Mouse (Mus musculus) mouse embryonic stem cell (cell line): ENCODE results near the gene Gimap1.

Experiments used
- in situ Hi-C, 2 experiments: fragments of 300-500 bp; cut with MboI; formaldehyde crosslinking; loops; 1 replicate in 1 of 2; 3 replicates in 1 of 2; pipeline ENCODE4 v1.14.3; 2019 to 2020; ENCODE audit warnings: low sequenced_read_pairs in 2 of 2, low pct_unique_long_range_greater_than_20kb in 1 of 2, mixed read lengths in 1 of 2; ENCODE audit not compliant: unreplicated experiment in 1 of 2

Gimap1 gene

DNA sequence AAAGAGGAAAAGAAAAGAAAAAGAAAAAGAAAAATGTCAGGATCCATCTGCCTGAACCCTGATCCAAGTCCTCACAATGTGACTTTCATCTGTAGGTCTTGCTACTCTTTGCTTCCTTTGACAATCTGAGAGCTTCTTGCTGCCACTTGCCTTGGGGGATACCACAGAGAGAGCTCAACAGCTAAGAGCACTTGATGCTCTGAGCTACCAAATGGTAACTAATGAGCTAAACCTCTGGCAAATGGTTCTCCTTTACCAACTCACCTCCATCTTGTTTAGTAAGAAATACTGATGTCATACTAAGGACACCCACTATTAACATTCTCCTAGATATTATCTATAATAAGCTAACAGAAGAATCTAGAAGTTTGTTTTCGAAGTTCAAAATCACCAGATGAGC is 5.2 kb upstream of the Gimap1 start:
- in situ Hi-C loops = no loop called here

DNA sequence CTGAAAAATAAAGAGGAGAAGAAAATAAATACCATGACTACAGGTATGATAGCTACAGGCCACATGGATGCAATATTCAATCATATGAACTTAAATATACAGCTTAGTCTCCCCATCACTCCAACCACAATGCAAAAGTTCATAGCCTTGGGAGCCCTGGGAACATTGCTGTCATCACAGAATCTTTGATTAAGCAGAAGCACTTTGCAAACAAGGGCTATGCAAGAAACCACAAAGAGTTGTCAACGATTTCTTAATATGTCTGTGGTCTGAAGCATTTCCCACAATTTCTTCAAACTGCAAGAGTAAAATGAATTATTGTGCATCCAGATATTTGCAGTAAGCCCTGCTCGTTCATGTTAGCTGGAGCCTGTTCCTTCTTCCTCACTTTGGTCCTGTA is 1.8 kb upstream of the Gimap1 start:
- in situ Hi-C loops = no loop called here

DNA sequence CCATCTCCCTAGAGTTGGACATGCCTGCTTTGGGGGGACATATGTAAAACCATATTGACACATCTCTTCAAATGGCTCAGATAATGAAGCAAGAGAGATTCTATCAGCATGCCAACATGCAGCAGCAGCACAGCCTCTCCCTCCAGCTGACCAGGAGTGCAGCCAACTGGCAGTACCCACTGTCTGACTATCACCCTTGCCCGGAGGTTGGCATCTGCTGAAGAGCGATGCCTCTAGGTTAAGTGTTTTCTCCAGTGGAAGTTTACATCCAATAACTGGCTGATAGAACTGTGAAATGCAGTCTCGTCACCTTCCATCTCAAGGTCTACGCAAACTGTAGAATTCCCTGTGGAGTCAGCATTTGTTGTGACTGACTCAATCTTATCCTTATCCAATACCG is 1.2 kb upstream of the Gimap1 start:
- in situ Hi-C loops = no loop called here

DNA sequence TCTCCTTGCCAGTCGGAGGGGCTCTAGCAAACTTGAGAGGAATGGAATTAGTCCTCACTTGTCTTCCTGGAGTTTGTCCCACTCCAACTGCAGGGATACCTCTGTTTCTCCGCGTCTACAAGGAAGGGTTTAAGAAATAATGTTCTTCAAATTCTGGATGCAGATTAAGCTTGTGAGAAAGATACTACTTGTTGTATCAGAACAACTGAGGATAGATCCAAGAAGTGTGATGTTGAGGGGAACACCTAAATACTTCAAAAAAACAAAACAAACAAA is 864 bp downstream of the Gimap1 start:
- in situ Hi-C loops = no loop called here

DNA sequence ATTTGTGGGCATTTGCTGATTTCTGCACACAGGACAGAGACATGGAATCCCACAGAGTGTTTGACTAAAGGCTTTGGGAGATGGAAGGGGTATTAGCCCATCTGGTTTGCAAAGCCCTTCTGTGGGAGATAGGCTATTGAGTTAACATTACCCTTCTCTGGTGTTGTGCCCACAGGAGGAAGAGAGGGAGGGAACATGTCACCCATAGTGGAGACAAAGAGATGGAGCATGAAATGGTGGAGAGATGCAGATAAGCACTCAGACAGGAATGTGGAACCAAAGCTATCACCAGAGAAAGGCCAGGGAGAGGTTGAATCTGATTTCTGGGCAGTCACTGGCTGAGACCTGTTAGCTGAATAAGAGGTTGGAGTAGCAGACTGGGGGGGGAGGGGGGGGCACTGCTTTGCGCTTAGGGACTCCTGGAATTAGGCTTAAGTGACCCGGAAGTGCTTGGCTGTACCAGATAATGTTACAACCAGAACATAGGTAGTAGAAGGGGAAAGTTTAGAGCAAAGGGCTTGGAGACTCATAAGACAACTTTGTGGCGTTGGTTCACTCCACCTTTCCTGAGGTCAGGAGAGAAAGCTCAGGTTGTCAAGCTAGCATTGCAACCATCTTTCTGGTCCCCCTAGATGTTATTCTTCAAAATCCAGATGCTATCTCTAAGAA is 1.8 kb downstream of the Gimap1 start:
- in situ Hi-C loops = no loop called here

DNA sequence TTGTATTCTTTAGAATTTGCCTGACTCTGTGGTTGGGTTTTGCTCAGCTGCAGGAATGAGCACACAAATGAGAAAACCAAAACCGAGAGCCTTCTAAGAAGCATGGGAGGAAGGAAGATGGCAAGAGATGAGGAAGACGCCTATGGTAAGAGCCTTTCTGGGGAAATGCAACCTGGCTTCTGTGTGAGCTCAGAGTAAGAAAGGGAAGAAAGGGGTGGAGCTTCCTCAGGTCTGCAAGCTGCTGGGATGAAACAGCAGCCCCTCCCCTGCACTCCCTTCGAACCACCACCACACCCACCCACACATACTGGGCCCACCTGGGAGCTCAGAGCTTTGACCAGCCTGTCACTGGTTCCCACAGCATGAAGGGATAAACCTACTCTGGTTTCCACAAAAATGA is 2.4 kb downstream of the Gimap1 start:
- in situ Hi-C loops = no loop called here

DNA sequence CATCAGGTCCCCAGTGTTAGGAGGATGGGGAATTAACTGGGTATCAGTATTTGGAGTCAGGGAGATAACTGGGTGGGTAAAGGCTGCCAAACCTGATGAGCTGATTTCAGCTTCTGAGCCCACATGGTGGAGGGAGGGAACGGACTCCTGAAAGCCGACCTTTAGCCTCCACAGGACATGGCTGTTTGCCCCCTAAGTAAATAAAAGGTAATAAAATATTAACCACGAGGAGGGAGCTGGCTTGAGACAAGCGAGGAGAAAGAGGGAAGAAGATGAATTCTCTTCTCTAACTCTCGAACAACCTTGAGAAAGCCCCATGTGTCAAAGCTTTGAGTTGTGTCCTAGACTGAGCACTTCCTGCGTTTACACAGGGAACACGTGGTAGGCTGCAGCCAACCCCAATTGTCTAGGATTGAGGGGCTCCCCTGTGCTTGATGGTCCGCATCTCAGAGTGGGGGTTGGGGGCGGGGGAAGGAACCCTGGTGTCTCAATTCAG is 2.9 kb downstream of the Gimap1 start:
- in situ Hi-C loops = no loop called here

DNA sequence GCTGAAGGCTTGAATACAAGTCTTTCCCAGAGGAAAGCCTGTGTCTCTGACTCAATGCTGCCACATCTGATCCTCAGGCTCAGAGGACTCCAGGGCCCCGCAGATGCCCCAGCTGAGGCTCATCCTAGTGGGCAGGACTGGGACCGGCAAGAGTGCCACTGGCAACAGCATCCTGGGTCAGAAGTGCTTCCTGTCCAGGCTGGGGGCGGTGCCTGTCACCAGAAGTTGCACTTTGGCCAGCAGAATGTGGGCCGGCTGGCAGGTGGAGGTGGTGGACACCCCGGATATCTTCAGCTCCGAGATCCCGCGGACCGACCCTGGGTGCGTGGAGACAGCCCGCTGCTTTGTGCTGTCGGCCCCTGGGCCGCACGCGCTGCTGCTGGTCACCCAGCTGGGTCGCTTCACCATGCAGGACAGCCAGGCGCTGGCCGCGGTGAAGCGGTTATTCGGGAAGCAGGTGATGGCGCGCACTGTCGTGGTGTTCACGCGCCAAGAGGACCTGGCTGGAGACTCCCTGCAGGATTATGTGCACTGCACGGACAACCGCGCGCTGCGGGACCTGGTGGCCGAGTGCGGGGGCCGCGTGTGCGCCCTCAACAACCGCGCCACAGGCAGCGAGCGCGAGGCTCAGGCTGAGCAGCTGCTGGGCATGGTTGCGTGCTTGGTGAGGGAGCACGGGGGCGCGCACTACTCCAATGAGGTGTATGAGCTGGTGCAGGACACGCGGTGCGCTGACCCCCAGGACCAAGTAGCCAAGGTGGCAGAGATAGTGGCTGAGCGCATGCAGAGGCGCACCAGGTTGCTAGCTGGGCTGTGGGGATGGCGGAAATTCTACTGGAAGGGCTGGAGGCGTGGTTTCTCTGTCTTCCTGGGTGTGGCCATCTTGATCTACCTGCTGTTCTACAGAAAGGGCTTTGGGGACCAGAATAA is 3.8 kb downstream of the Gimap1 start:
- in situ Hi-C loops = no loop called here

DNA sequence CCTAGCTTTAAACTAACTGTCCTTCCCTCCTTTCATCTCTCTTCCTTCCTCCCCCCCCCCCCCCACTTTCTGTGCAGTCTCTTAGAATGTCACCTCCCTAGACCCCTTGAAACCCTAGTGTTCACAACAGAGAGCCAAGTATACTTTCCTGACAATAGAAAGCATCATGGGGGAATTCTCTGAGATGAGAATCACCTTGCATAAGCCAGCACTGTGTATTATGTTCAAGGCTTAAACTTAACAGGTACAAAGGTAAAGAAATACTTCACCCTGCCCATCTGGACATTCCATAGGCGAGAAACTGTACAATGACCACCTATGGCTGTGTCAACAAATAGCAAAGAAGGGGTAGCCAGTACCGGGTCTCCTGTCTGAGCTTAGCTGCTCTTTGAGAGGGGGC is 6.6 kb downstream of the Gimap1 start:
- in situ Hi-C loops = no loop called here

DNA sequence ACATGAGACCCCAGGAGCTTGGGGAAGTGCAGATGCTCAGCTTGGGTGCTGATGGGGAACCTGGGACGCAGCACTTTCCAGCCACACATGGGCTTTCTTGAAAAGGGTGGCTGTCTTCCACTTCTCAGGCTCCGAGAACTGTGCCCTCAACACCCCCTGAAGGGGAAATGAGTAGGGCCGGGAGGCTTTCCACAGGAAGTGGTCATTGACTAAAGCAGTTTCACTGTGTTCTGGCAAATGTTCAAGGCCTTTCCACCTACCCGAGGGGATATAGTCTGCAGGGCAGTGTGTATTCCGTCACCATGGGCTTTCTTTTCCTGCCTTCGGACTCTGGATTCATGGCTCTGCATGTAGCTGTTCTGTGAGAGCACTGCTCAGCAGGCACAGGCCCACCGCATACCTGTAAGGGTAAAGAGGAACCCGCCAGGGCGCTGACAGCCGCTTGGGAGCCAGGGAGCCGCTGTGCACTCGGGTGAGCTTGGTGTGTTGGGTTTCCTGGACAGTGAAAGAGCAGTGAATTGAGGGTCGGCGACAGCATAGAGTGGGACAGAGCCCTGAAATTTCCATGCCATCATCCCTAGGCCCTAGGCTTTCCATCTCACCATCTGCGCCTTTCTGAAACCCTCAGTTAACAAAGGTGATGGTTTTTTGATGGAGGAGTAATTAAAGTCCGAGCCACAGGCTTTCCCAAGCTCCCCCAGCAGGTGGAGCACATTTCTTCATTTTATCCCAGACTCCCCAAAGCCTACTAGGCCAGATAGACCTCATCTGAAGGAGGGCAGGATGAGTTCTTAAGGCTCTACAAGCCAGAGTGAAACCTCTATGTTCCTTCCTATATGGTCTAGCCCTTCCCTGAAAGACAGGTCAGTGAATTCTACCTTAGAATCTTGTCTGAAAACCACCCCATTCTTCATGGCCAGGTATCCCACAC is 7.4 kb downstream of the Gimap1 start, which contains the start of gene Gimap5:
Gimap5 (plus strand) TSS at position 239 of the 931 bp plus-strand sequence.
- in situ Hi-C loops = no loop called here

DNA sequence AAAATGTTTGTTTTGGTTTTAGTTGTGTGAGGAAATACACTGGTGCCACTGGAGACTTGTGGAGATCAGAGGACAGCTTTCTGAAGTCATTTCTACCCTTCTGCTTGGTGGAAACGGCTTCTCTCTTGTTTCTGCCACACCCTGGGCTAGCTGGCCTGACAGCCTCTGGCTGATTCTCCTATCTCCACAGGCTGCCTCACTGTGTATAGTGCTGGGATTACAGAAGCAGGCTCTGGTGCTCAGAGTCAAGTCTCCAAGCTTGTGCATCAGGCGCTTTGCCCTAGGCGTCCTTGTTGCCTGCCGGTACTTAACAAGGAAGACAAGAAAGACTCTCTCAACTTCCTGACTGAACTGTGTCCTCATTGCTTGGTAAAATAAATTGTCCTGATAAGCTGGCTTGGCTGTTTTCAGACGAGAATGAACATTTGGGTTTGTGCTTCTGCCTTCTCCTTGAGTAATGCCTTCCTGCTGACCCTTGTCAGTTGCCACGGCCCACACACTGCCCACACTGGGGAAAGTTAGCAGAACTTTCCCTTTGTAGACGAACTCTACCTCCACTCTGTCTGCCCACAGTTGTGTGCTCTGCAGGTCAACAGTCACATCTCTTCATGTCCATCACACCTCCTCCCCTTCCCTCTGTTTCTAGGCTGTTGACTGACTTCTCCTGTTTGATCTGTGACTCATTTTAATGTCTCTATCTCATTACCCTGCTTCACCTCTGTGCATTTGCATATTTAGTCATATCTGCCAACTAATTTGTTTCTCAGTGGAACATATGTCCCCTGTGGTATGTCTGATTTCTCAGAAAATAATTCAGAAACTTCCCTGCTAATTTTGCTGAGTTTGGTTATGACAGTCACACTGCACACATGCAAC is 8.5 kb downstream of the Gimap1 start:
- in situ Hi-C loops = no loop called here

DNA sequence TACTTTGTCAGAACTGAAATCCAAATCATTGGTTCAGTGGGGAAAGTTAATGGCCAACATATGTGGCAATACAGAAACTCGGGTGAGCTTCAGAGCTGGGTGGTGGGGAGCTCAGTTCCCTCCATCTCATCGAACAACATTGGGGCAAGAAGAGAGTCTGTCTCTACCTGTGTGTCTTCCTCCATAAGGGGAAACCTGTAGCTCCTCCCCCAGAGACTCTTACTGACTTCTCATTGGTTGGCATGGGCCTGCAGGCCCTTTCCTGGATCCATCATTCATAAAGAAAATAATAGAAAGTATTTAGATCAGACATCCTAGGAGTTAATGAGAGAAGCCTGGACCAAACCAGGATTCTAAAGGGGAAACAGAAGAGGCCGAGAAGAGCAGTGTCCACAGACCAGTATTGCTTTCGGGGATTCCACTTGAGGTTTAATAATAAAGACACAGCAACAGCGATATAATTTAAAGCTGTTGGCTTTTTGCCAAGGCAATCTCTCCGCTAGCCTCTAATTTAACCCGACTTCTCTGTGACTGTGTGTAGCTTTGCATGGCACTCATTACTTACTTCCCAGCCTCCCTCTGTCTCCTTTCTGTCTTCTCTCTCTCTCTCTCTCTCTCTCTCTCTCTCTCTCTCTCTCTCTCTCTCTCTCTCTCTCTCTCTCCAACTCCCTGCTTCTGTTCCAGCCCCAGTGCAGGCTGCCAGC is 24.9 kb downstream of the Gimap1 start:
- in situ Hi-C loops = loop anchor here in 1 of 2 experiments (10.0 to 25.0 kb wide), 2 partner anchors 119 to 576 kb away; partner anchors contain the start of gene Gimap8

DNA sequence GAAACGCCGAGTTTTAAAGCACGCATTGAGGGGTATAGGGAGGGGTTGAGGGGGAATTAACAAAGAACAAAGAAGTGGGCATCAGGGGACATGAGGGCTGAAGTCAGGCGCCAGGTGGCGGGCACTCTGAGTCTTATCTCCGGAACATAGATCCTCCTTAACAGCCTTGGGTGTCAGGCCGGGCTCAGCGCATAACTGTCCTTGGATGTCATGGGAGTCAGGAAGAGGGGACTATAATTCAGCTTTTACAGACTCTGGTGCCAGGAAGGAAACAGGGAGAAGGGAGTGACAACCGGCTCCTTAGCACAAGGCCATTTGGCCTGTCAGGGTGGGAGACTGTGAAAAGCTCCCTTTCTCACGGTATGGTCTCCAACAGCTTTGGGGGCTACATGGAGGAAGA is 25.6 kb downstream of the Gimap1 start:
- in situ Hi-C loops = loop anchor here in 1 of 2 experiments (10.0 to 25.0 kb wide), 2 partner anchors 120 to 577 kb away; partner anchors contain the start of gene Gimap8

DNA sequence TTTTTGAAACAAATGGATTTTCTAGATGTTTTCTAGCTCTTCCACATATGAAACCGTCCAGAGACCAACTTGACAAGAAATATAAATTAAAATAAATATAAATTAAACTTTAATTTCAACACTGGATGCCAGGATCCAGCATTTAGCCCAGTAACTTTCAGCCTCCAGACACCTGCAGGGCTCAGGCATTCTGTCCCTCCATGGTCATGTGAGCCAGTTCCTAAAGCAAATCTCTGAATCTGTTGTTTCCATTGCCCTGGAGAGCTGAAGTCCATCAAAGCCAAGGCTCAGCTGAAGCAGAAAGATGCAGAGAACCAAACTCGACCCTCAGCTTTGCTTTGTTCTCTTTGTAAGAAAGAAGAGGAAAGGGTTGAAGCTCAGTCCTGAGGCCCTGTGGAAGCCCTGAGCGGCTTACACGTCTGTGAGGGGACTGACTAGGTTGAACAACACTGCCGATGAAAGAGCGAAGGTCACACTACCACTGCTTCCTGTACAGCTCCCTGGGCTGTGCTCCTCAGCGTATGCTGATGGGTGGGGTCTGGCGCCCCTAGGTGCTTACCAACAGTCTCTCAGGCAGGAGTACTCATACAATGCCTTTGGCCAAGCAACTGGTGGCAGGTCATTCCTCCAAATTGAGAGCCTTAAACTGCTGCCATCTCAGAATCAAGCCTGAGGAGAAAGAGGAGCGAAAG is 29.5 kb downstream of the Gimap1 start:
- in situ Hi-C loops = loop anchor here in 1 of 2 experiments (10.0 to 25.0 kb wide), 2 partner anchors 124 to 581 kb away; partner anchors contain the start of gene Gimap8

DNA sequence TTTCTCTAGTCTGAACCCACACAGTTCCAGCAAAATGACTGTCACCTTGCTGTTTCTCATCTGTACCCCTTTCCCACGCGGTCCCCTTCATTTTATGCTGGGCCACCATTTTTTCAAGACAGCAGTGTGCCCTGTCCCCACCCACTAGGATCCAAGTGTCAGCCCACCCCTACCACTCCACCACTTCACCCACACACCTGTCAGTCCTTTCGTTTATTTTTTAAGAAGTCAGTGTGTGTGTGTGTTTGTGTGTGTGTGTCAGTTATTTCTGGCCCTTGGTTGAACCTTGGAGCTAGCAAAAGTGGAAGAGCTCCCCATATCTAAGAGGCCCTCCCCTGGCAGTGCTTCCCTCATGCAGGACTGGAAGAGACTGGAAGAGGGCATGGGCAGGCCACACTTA is 30.1 kb downstream of the Gimap1 start:
- in situ Hi-C loops = loop anchor here in 1 of 2 experiments (10.0 to 25.0 kb wide), 2 partner anchors 124 to 582 kb away; partner anchors contain the start of gene Gimap8

DNA sequence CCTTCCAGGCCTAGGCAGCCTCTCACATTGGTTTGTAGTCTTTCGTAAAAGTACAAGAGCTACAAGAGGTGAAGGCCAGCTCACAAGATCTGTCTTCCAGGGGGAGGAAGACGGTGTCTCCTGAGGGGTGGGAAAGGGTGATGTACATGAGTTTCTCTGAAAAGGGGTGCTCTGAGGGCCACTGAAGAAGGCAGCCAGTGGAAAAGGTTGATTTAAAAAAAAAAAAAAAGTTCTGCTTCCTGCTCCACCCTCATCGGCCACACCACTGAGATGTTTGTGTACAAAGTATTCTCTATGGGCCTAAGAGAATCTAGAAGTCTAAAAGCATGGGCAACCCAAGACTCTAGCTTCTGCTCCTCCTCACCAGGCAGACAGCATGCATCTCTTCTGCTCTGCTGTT is 31.8 kb downstream of the Gimap1 start, which contains the start of gene Gimap3:
Gimap3 (minus strand) TSS at position 156 of the 400 bp plus-strand sequence.
- in situ Hi-C loops = loop anchor here in 1 of 2 experiments (25.0 kb wide), 1 partner anchor 583 kb away; no protein-coding TSS in a partner anchor
